Mouse (Mus musculus) right cerebral cortex, adult 2 months (tissue): ENCODE data around the gene Adgrf3.
"Not testable (repeated sequence)": the region's sequence is repeated elsewhere in the genome, so short reads cannot be mapped to it uniquely, and the experiment has no call there.

ENCODE experiments used
- DNase-seq, 2 experiments: peaks; one replicate each; pipeline ENCODE4 v3.0.0; 2021 to 2022; ENCODE audit warnings: low spot score in 2 of 2

Adgrf3 gene

DNA sequence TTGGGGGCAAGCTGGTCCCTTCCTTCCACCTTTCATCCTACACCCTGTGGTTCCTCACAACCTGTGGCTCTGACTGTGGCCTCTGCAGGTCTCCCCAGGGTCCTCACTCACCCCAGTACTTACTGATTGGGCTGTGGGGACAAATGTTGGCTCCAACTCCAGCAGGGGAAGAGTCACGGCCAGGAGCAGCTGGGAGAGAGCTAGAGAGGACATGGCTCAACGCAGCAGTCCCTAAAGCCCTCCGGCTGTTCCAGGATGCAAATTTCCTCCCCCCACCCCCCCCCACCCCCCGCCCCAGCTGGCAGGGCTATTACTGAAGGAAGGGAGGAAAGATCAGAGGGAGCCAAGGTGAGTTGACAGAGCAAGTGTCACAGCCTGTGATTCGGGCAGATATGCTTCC, at the start of gene Adgrf3:
TSS of gene Adgrf3 (minus strand) at position 230 of the 400 bp plus-strand sequence.
- no peak for DNase-seq

GRCm38 (mm10) chr5:30247666-30248065, 42.1 kb upstream of the Adgrf3 start:
- DNase-seq = no peak

- no peak for DNase-seq
Measured at GRCm38 (mm10) chr5:30245861-30246416, 40.4 kb upstream of the Adgrf3 start.

DNA sequence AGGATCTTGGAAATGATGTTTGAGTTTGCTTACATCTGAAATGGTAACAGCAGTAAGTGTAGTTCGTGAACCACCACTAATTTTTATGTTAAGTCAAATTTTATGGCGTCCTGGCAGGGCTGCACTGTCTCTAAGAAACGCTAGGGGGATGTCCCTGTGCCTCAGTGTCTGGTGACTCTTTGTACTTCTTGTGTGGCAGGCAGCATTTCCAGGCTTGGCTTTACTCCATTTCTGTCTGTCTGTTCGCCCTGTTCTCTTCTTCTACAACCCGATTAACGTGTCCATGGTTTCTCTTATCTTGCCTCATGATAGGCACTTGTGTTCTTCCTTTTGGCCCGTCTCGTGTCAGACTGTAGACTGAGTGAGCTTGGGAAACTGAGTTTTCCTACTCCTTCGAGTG, 38.2 kb upstream of the Adgrf3 start:
- DNase-seq = no peak

- DNase-seq = no peak
Measured at GRCm38 (mm10) chr5:30242410-30242809, 36.9 kb upstream of the Adgrf3 start.

GRCm38 (mm10) chr5:30240552-30240951, 35.0 kb upstream of the Adgrf3 start:
- DNase-seq = no peak

- no peak for DNase-seq
Measured at GRCm38 (mm10) chr5:30238533-30238932, 33.0 kb upstream of the Adgrf3 start.

GRCm38 (mm10) chr5:30235641-30236126, 30.2 kb upstream of the Adgrf3 start:
- no peak for DNase-seq

DNA sequence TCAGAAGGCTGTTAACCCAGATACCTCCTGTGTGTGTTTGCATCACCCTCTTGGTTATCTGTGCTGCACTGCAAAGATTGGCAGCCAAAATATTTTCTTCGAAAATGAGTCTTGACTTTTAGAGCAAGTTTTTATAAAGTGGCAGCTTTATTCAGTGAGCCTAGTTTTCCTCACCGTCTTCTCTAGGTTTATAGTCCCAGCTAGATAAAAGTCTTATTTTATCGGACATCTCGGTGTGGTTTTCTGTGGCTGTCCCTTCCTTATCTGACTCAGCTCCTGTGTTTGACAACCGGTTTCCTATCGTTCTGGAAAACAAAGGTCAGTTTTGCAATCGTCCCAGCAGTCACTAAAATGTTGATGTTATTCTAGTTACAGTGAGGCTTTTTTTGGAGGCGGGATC, 28.5 kb upstream of the Adgrf3 start:
- DNase-seq = no peak

DNA sequence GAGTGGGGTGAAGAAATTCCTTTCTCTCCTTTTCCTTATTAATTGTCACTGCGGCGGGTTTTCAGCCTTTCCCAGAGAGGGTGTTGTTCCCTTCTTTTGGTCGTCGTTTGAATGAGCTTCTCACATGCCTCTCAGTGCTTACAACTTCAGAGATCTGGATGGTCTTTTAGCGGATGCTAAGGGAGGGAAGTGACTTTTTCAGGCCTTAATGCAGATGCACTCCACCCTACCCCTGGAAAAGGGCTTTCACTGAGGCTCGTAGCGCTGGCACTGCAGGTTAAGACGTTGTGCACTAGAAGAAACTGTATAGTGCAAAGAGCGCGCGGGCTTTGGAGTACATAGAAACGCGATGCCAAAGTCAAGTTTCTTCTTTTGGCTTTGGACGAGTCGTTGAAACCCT, 27.5 kb upstream of the Adgrf3 start:
- peak; percentile 29 to 38 for DNase-seq

DNA sequence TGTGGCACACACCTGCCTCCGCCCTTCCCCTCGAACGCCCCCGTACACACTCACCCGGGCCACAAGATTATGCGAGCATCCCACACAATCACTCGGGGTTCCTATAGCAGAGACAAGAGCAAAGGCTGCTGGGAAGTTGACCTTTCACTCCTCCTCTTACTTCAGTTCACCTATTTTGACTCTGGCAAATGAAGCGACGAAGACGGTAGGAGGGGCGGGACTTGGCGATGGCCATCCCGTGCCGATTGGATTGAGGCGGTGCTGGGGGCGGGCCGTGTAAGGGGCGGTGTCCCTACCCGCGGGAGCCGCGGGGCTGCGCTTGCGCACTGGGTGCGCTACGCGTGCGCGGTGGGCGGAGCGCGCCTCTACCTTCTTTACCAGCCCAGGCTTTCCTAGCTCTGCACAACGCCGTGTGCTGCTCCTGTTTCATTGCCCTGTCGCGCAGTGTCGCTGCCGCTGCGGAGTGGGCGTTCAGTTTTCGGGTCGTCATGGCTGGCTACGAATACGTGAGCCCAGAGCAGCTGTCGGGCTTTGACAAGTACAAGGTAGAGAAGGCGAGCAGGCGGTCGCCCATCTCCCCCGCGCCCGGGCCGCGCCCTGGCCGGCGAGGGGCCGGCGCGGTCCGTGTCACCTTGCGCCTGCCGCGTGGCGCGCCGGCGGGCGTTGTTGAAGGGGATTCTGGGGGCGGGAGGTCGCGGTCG, 26.9 kb upstream of the Adgrf3 start, which contains the start of gene Selenoi:
TSS of gene Selenoi (plus strand) at position 311 of the 701 bp plus-strand sequence.
- DNase-seq = peak; percentile 99

GRCm38 (mm10) chr5:30231891-30232270, 26.4 kb upstream of the Adgrf3 start:
- DNase-seq = no peak

GRCm38 (mm10) chr5:30230901-30231300, 25.4 kb upstream of the Adgrf3 start:
- peak in 1 of 2 experiments; percentile 44 for DNase-seq

- no peak for DNase-seq
Measured at GRCm38 (mm10) chr5:30222681-30223080, 17.2 kb upstream of the Adgrf3 start.

- DNase-seq = no peak
Measured at GRCm38 (mm10) chr5:30220666-30221065, 15.1 kb upstream of the Adgrf3 start.

- DNase-seq = no peak
Measured at GRCm38 (mm10) chr5:30219715-30220114, 14.2 kb upstream of the Adgrf3 start.

- no peak for DNase-seq
Measured at GRCm38 (mm10) chr5:30215970-30216369, 10.4 kb upstream of the Adgrf3 start.

GRCm38 (mm10) chr5:30214889-30215288, 9.4 kb upstream of the Adgrf3 start:
- peak; percentile 81 to 82 for DNase-seq

GRCm38 (mm10) chr5:30210758-30211157, 5.2 kb upstream of the Adgrf3 start:
- DNase-seq = not testable (repeated sequence)

DNA sequence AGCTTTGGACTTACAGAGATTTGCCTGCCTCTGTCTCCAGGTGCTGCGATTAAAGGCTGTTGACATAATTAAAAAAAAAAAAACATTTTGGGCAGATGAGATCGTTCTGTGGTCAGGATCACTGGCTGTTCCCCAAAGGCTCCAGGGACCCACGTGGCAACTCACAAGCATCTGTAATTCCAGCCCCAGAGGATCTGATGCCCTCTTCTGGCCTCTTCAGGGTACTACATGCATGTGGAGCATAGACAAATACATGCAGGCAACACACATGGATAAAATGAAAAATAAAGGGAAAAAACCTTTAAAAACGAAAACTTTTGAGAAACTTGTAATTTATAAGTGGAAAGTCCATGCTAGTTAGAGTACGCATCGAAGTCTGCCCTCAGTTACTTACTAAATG, 1.8 kb upstream of the Adgrf3 start:
- DNase-seq = no peak

- DNase-seq = no peak
Measured at GRCm38 (mm10) chr5:30205034-30205433, 488 bp downstream of the Adgrf3 start.

DNA sequence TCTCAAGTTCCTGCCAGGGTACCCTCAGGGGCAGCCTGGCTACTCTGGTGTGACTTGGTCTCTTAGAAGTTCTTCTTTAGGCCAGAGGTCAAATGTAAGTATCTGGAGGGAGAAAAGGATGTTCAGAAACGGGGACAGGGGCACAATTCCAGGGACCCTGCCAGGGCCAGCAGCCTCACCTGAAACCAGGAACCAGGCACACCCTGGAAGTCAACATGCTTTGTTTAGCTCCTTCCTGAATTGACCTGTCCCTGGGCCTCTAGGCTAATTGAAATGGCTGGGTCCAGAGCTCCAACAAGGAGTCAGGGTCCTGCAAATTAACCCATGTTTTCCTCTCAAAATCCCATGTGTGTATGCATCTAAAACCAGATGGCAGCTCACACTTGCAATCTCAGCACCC, 1.1 kb downstream of the Adgrf3 start:
- no peak for DNase-seq

- DNase-seq = no peak
Measured at GRCm38 (mm10) chr5:30203216-30203885, 2.2 kb downstream of the Adgrf3 start.
